Mouse (Mus musculus) lung, postnatal 10 days (tissue): Measurements from ENCODE around the gene 2610318N02Rik.
"Not testable (repeated sequence)": the region's sequence is repeated elsewhere in the genome, so short reads cannot be mapped to it uniquely, and the experiment has no call there.

Experiments used
- DNase-seq: peaks from one replicate; pipeline ENCODE4 v3.0.0; 2021

2610318N02Rik gene

DNA sequence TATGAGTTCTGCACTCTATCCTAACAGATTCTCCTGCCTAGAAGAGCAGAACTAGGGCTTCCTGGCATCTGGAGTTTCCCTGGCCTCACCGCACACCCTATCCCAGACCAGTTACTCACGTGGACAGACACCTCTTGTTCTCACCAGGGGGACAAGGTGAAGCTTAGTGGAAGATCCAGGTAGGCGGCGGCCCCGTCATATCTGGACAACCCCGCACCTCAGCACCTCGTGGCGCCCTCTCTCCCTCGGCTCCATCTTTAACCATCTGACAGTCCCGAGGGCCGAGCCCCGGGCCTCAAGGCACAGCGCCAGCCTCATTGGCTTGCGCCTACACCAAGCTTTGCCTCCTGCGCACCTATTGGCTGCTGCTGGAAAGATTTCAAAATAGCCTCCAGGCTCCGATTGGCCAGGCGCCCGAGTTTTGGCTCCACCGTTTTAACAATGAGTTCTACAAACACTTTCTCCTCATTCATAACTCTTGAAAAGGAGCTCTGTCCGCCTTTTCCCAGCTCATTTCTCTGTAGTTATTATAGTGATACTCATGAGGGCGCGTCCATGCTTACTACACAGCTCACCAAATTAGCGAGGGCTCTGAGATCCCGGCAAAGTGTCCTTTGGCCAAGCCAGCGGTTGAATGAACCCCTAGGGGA, at the start of gene 2610318N02Rik:
2610318N02Rik (minus strand) TSS at position 297 of the 650 bp plus-strand sequence.
- peak; percentile 82 for DNase-seq

DNA sequence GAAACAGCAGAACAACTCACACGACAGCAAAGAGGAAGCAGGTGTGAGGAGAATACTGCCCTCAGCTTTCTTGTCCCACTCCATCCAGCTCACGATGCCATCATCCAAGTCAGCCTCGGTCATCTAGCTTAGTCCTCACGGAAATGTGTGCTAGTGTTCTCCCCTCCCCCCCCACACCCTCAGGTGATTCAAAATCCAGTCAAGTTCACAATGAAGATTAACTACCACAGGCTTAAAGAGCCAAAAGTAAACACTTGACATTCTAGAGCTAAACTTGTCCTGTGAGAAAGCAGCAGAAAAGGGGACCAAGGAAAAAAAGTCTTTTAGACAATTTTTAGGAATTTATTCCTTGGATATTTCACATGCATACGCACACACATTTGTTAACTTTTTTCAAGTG, 43.1 kb upstream of the 2610318N02Rik start:
- DNase-seq: no peak

DNA sequence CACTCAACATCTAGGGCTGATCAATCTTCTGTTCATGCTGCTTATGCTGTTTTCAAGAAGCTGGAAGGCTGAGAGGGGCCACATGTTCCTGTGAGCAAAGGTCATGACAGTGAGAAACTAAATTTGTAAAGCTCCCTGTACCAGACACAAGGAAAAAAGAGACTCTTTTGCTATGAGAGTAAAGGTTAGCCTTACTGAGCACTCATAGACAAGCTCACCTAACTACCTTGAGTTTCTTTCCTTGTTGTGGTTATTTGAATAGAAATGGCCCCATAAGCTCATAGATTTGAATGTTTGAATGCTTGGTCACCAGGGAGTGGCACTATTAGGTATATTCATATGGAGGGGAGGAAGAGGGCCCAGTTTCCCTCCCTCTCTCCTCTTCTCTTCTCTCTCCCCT, 42.2 kb upstream of the 2610318N02Rik start:
- DNase-seq: no peak

DNA sequence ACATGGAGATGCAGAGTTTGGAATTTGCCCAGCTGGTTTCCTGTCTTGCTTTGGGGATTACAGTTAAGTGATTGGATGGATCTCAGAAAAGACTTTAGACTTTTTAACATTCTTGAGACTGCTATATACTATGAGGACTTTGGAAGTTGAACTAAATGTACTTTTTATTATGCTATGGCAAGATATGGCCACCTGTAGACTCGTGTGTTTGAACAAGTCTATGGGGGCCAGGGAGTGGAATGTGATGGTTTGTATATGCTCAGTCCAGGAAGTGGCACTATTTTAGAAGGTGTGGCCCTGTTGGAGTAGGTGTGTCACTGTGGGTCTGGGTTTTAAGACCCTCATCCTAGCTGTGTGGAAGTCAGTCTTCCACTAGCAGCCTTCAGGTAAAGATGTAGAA, 40.5 kb upstream of the 2610318N02Rik start:
- not testable (repeated sequence) for DNase-seq

GRCm38 (mm10) chr16:17154346-17154745, 29.4 kb upstream of the 2610318N02Rik start:
- DNase-seq: no peak

DNA sequence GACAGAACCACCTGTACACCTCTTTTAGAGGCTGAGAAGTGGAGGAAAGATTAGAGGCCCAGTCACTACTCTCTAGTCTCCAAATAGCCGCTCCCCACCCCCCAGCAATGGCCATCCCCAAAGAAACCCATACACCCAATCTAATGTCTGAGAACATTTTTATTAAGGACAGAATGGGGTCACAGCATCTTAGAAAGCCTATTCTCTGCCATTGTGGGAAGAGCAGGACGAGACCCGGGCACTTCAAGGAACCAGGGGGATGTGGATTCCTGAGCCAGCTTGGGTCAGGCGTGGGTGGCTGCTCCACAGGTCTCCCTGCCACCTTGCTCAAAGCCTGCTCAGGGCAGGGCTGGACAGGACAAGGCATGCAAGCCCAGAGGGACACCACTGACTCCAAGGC, 26.9 kb upstream of the 2610318N02Rik start:
- no peak for DNase-seq

- no peak for DNase-seq
Observed at GRCm38 (mm10) chr16:17150520-17151258, 25.7 kb upstream of the 2610318N02Rik start.

GRCm38 (mm10) chr16:17148084-17148483, 23.1 kb upstream of the 2610318N02Rik start:
- DNase-seq: peak; percentile 53

- peak; percentile 10 for DNase-seq
Observed at GRCm38 (mm10) chr16:17147391-17147929, 22.5 kb upstream of the 2610318N02Rik start.

- DNase-seq: peak; percentile 91
Observed at GRCm38 (mm10) chr16:17146772-17147235, 21.8 kb upstream of the 2610318N02Rik start, which contains the start of gene Ccdc116. Ccdc116 (minus strand) TSS chr16:17147229.

DNA sequence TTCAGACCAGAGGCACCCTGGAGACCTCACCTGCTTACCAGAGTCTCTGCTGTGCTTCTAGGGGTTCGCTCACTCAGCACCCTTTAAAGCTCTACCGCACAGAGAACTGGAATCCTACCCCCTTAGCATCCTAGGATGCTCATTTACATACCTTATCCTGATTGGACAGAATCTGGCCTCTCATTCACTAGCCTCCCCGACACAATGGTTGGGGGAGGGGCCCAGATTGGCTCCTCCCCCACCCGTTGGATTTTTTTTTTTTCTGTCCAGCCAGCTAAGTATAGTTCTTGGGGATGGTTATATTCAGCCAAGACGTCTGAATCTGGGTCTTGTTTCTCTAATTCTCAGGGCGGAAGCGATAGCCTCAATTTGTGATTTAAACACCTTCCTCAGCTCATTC, 19.4 kb upstream of the 2610318N02Rik start, which contains the start of gene Ydjc:
Ydjc (plus strand) TSS at position 283 of the 400 bp plus-strand sequence.
- no peak for DNase-seq

DNA sequence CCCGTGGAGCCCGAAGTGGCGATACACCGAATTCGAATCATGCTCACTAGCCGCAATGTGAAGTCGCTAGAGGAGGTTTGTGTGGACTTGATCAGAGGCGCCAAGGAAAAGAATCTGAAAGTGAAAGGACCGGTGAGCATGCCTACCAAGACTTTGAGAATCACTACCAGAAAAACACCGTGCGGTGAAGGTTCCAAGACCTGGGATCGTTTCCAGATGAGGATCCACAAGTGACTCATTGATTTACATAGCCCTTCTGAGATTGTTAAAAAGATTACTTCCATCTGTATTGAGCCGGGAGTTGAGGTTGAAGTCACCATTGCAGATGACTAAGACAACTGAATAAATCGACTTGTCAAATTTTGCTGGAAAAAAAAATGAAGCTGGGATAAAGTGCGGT, 12.4 kb upstream of the 2610318N02Rik start:
- DNase-seq: no peak

GRCm38 (mm10) chr16:17132906-17133200, 7.9 kb upstream of the 2610318N02Rik start:
- DNase-seq: no peak

GRCm38 (mm10) chr16:17132089-17132905, 7.3 kb upstream of the 2610318N02Rik start, which contains the start of gene Sdf2l1:
Sdf2l1 (minus strand) TSS chr16:17132383.
- DNase-seq: peak; percentile 99

- no peak for DNase-seq
Observed at GRCm38 (mm10) chr16:17131191-17132088, 6.5 kb upstream of the 2610318N02Rik start.

DNA sequence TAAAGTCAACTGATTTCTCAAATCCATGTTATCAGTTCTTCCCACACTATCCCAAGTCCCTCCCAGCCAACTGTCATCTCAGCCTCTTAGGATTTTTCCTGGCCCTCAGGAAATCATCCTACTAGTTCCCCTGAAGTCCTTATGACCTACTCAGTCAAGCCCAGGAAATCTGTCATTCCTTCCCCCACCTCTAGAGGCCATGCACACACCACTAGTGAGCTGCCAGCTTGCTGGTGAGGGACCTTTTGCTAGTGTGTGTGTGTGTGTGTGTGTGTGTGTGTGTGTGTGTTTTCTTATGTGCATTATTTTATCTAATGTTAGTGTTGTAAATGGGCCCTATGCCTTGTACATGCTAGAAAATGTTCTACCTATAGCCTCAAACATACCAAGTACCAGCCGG, 2.3 kb upstream of the 2610318N02Rik start:
- DNase-seq: peak; percentile 77

- DNase-seq: no peak
Observed at GRCm38 (mm10) chr16:17124119-17124870, 672 bp downstream of the 2610318N02Rik start.

GRCm38 (mm10) chr16:17121569-17121968, 3.4 kb downstream of the 2610318N02Rik start:
- DNase-seq: no peak

- no peak for DNase-seq
Observed at GRCm38 (mm10) chr16:17117309-17117799, 7.6 kb downstream of the 2610318N02Rik start.

DNA sequence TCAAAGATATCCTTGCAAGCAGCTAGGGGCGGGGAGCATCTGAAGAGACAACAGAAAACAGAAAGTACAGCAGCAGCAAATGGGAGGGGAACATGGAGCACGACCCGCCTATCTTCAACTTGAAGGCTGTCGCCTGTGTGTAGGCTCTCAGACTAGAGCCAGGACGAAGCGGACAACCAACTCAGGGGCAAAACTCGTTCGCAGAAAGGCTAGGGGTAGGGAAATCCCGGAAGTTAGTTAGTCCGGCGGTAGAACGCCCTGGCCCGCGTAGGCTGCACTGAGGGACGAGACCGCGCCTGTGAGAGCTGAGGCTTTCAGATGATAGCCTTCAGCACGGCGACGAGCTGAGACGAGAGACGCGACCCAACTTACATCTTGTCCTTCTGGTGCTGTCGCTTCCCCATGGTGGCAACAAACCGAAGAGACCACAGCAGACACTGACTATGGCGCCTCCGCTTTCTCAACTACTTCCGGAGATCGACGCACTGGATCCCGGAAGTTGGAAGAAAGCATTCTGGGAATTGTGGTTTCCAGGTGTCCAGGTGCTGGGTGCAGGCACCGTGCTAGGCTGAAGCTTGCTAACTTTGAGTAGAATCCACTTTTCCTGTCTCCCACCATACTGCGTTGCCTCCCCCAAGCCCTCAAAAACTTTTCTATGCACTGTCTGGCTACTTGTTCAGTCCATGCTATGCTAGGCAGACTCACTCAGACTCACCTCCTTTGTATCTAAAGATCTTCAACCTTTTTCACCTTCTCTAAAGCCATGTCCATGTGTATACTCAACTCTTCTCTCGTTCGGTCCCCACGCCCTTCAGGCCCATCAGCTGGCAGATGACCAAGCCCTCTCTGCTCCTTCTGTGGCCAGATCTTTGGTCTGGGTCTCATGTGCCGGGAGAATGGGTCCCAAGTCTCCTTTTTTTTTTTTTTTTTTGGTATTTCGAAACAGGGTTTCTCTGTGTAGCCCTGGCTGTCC, 13.9 kb downstream of the 2610318N02Rik start, which contains the start of gene Ppil2:
Ppil2 (minus strand) TSS at position 487 of the 973 bp plus-strand sequence.
- DNase-seq: peak; percentile 77
